Mouse (Mus musculus): ENCODE results near the gene Tmsb10.

GRCm38 (mm10) chr6:72940493-72940892 is 18.1 kb downstream of the Tmsb10 start:
- TF ChIP-seq CTCF (IDR thresholded peaks at IDR 0.05; ENCODE audit: insufficient read depth, low read length) (peak; percentile 77), POLR2A (IDR thresholded peaks at IDR 0.05; ENCODE audit: borderline replicate concordance, extremely low read depth, low read depth, low read length) (no peak)

Data from lung, adult 2 months (tissue).